Mouse (Mus musculus) heart, postnatal 0 days (tissue): ENCODE measurements around the gene Tiparp.

Source experiments
- CTCF ChIP-seq: IDR thresholded peaks from 2 replicates; pipeline ENCODE4 v1.5.1; 2016; ENCODE audit warnings: antibody characterized with exemption, control low read depth, low read depth
- EP300 ChIP-seq: IDR thresholded peaks from 2 replicates; pipeline ENCODE4 v1.6.1; 2016; ENCODE audit warnings: antibody characterized with exemption, low read depth

GRCm38 (mm10) chr3:65562694-65563093 is 34.5 kb downstream of the Tiparp start:
- TF ChIP-seq CTCF (no peak), EP300 (no peak)
